Mouse (Mus musculus) left cerebral cortex, postnatal 36 days (tissue): ENCODE data around the gene Ly75. TPM values are rescaled to one million over a fixed set of nuclear protein-coding genes. Genes with fewer than 3 reads are reported as not detected.

ENCODE experiments used
- DNase-seq, 2 experiments: peaks; one replicate each; pipeline ENCODE4 v3.0.0; 2021 to 2022; ENCODE audit warnings: low spot score in 2 of 2, mixed read lengths in 1 of 2
- intact Hi-C: fragments of 180-260 bp; cut with DNase I; formaldehyde crosslinking; loops from one replicate; pipeline ENCODE4 v1.15.1; 2025
- total RNA-seq, 2 experiments: library from RNA; stranded (reverse); gene quantifications; 2 replicates each; pipeline ENCODE4 v1.2.3; 2021

Gene Ly75
- total RNA-seq, 2 experiments from 2014 or later = 1.2 to 1.6 TPM

DNA sequence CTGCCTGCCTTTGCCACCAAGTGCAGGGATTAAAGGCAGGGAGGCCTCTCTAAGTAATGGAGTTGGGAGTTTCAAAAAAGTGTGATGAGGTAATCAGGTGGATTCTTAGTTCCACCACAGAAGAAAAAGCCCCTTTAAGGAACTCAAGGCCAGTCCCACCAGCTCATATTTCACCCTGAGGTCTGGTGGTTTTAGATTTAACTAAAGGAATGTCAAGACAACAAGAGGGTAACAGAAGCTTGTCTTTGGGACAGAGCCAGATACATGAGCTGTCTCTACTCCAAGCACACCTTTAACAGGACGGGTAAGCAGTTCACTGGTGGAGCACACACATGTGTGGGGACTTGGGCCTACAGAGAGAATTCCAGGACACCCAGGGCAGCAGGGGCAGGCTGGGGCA lies 115.5 kb downstream of the Ly75 start:
- no peak for DNase-seq
- intact Hi-C loops = no loop called here

DNA sequence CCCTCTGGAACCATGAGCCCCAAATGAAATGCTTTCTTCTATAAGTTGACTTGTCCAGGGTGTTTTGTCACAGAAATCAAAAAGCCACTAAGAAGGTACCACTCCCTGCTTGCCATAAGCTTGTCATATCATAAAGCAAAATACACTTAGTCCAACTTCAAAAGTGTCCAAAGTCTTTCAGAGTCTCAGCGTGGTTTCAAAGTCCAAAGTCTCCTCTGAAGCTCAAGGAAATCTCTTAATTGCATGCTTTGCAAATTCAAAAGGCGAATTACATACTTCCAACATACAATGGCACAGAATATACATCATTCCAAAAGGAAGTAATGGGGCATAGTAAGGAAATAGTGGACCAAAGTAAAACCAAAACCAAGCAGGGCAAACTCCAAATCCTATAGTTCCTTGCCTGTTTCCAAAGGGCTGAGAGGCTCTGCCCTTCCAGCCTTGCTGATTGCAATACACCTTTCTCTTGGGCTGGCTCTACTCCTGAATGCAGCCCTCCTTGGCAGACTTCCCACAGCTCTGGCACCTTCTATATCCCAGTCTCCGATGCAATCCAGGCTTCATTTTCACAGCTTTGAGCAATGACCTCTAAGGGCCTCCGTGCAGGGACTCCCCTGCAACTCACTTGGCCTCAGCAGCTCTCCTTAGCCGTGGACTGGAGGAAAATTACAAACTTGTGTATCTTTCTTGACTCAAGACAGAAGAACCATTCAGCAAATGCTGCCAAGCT lies 122.3 kb downstream of the Ly75 start:
- intact Hi-C loops = no loop called here
- no peak for DNase-seq

DNA sequence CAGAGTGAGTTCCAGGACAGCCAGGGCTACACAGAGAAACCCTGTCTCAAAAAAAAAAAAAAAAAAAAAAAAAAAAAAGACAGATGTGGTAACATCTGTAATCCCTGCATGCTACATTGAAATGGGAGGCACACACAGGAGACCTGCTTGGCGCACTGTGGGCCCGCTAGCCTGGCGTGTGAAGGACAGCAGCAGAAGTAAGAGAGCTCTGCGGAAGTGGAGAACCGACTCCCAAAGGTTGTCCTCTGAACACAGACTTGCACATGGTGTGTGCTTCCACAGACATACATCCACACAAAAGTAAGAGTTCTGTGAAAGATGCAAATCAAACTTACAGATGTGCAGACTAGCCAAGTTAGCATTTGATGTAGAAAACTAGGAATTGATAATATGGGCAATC lies 123.9 kb downstream of the Ly75 start:
- DNase-seq = no peak
- intact Hi-C loops = no loop called here

DNA sequence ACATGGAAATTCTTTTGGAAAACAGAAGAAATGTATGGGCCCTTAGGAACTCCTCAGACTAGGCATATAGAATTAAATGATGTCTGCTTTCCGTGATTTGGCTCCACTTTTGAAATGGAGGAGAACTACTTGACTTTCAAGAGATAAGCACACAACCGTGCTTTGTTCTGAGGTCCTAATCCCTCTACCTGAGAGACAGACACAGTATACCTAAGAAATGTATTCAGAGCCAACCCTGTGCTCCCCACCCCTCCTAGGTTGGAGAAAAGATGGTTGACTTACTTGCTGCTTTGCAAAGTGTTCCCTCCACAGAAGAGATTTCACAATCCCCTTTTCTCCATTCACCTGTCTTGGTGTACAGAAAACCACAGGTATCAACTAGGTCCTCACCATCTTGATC lies 126.4 kb downstream of the Ly75 start:
- intact Hi-C loops = no loop called here
- no peak for DNase-seq

DNA sequence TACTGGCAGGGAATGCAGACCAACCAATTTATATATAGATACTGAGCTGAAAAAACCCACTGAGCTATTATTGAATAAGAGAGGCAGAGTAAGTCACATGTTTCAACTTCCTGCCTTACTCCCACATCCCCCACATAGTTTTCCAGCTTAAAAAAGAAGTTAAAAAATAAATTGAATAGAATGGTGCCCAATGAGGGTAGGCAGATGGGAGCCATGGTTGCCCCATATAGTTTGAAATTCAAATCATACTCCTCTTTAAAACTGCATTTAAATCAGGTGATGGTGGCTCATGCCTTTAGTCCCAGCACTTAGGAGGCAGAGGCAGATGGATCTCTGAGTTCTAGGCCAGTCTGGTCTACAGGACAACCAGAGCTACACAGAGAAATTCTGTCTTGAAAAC lies 129.6 kb downstream of the Ly75 start:
- DNase-seq = peak; percentile 18 to 22
- intact Hi-C loops = no loop called here

DNA sequence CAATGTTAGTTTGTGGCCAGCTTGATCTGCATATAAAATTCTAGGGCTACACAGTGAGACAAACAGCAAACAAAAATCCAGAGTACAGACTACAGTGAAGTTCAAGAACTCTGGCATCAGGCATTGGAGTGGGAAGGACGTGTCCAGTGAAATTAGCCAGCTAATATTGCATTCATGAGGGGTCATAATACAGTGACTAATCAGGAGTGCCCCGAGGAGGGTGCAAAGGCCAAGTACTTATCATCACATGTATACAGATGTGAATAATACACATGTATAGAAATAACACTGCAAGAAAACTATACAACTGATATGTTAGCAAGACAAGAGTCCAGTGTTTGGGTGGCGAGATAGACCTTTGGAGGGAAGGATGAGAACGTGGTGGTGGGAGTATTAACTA lies 130.3 kb downstream of the Ly75 start:
- no peak for DNase-seq
- intact Hi-C loops = no loop called here

Other genes starting within 250 kb of the Ly75 start
- gene Baz2b, start 173.5 kb downstream of the Ly75 start, total RNA-seq = 10 to 100 TPM; 49.3 to 64.1 TPM
- gene March7, start 173.4 kb downstream of the Ly75 start, total RNA-seq = 10 to 100 TPM; 53.9 to 59.4 TPM
- 10 to 100 TPM; 16.6 to 19.6 TPM for gene Cd302, start 98.8 kb downstream of the Ly75 start, total RNA-seq
- gene Pla2r1, start 170.0 kb upstream of the Ly75 start, total RNA-seq = under 1 TPM; 0.45 to 0.62 TPM